Comparison of ENCODE assay signal across 26 mouse cellular contexts in the genomic region with DNA sequence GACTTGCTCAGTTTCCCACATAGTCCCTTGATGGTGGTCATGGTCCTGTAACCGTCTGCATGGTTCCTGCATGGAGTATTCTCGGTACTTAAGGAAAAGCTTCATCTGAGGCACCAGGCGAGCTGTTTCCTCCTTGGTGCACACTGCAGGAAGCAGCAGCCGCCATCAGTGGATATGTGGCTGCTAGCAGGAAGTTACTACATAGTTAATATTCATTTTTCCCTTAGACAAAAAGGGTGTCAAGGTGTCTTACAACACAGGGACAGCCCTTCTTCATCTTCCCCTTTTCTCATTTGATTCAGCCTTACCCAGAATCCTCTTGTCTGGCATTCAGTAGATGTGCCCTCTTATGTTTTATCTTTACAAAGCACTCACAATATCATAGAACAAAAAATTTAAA.
"Had no signal": no experiment of that assay in that cellular context is flagged by ENCODE, and none has a peak within 500 bp of the region (broad histone marks: within the 10 kb centered on the region; RNA-seq: fewer than 3 reads in every experiment).

No protein-coding gene starts in this region.

- ATAC-seq: hindbrain, postnatal 0 days; intestine, embryonic 16.5 days had no signal

- H3K9me3 ChIP-seq: heart, embryonic 13.5 days; heart, embryonic 15.5 days; hindbrain, embryonic 13.5 days; hindbrain, embryonic 15.5 days; kidney, embryonic 15.5 days; limb, embryonic 13.5 days; limb, embryonic 15.5 days had no signal

- H3K27ac ChIP-seq: gastrocnemius, adult 2 months; heart, adult 2 months; heart, embryonic 13.5 days; heart, embryonic 15.5 days; hindbrain, embryonic 13.5 days; hindbrain, embryonic 15.5 days; hindbrain, postnatal 0 days; kidney, embryonic 15.5 days; kidney, postnatal 0 days; limb, embryonic 13.5 days; limb, embryonic 15.5 days had no signal

- DNase-seq: gastrocnemius, adult 2 months; gastrocnemius, postnatal 10 days; gastrocnemius, postnatal 25 days; heart, adult 11 months; heart, adult 2 months; heart, postnatal 14 days; heart, postnatal 36 days; kidney, adult 11 months; kidney, adult 2 months; kidney, adult 9 months; kidney, postnatal 14 days; kidney, postnatal 36 days; layer of hippocampus, adult 9-11 months; layer of hippocampus, postnatal 36 days; left cerebral cortex, postnatal 4 days had no signal

- H3K9ac ChIP-seq: heart, embryonic 13.5 days; heart, embryonic 15.5 days; hindbrain, embryonic 13.5 days; hindbrain, embryonic 15.5 days; kidney, embryonic 15.5 days; limb, embryonic 13.5 days; limb, embryonic 15.5 days had no signal

- H3K27me3 ChIP-seq: heart, embryonic 13.5 days; heart, embryonic 15.5 days; hindbrain, embryonic 15.5 days; kidney, embryonic 15.5 days; limb, embryonic 13.5 days; limb, embryonic 15.5 days had no signal

- H3K4me2 ChIP-seq: heart, embryonic 11.5 days; heart, embryonic 13.5 days; heart, embryonic 15.5 days; hindbrain, embryonic 13.5 days; hindbrain, embryonic 15.5 days; kidney, embryonic 15.5 days; limb, embryonic 13.5 days; limb, embryonic 15.5 days had no signal

- H3K4me3 ChIP-seq: gastrocnemius, adult 2 months; heart, adult 2 months; heart, embryonic 13.5 days; heart, embryonic 15.5 days; hindbrain, embryonic 13.5 days; hindbrain, embryonic 15.5 days; kidney, embryonic 15.5 days; limb, embryonic 13.5 days; limb, embryonic 15.5 days had no signal
